Mouse (Mus musculus) cerebellum, adult 2 months (tissue): ENCODE measurements around the gene Raet1e.
"Not testable (repeated sequence)": the region's sequence is repeated elsewhere in the genome, so short reads cannot be mapped to it uniquely, and the experiment has no call there.

ENCODE experiments used
- CTCF ChIP-seq: fragments of 200-500 bp; IDR thresholded peaks from 2 replicates; pipeline ENCODE4 v1.5.1; 2011; ENCODE audit warnings: low read depth, mild to moderate bottlenecking, control low read depth, low read length, moderate library complexity, borderline replicate concordance; ENCODE audit not compliant: insufficient read depth
- POLR2A ChIP-seq: fragments of 200-500 bp; IDR thresholded peaks from 2 replicates; pipeline ENCODE4 v1.6.1; 2011; ENCODE audit warnings: low read length, control low read depth, borderline replicate concordance; ENCODE audit not compliant: insufficient read depth

GRCm38 (mm10) chr10:22223474-22224349, 65.3 kb downstream of the Raet1e start:
- TF ChIP-seq CTCF, POLR2A: not testable (repeated sequence)
